Mouse (Mus musculus) cerebellum, adult 11 months (tissue): ENCODE measurements around the gene Ttc7b.

Experiments used
- DNase-seq: peaks from one replicate; pipeline ENCODE4 v3.0.0; 2022

Ttc7b gene

DNA sequence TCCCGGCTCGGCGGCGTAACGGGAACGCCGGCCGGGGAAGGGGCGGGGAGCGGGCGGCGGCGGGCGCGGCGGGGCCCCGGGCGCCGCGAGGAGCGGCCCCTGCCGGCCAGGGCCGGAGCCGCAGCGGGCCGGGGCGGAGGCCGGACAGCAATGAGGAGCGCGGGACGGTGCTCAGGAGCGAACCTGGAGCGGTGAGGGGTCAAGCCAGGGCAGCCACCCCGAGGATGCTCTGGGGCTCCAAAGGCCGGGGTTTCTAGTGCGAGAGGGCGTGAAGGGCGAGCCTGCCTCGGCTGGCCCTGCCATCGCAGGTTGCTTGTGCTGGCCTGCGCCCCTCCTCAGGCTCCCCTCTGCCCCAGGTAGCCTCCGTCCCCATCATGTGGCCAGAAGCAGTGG is at the start of gene Ttc7b:
Ttc7b (minus strand) TSS at position 33 of the 393 bp plus-strand sequence.
- no peak for DNase-seq

DNA sequence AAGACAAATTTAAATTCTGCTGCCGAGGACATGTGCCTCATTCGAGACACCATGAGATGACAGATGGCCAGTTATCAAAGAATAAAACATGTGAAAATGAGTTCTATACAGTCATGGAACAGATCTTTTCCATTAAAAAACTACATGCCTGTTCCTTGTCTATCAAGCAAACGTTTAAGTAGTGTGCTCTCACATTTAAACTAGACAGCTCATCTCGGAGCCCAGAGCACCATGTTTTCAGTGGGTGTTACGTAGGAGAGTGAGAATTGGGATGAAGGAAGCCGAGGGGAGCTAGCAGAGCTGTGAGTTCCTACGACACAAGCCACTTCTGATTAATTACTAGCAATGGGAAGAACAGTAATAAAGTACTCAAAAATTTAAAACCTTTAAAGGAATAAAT is 48.2 kb upstream of the Ttc7b start:
- DNase-seq: no peak

DNA sequence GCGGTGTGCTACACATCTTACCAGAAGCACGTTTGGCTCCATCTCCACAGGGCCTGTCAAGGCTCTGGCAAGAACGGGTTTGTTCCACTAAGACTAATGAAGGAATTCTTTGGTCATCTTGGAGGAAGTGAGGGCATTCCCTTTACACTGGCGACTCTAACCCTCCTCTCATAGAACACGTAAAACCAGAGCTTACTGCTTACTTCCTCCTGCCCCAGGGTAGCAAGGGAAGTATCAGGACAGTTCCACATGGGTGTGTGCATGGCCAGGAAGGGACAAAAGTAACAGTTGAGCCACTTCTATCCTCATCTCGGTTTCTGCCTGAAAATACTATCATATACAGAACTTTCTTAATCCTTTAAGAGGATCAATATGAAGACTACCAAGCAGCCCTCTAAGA is 47.5 kb upstream of the Ttc7b start:
- DNase-seq: no peak

DNA sequence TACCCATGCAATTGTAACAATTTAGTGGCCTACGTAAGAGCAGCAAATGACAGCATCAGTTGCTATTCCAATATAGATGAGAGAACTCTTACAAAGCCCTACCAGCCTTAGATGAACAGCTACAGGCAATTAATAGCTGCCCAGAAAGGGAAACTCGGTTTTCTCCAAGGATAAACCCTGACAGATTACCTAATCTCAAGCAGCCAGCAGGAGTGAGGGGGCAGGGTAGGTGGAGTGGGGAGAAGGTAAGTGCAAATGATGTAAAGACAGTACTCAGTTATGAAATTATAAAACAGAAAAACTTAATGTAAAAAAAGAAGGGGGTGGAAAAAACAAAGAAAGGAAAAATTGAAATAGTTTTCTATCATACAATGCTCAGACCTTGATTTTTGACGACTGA is 47.0 kb upstream of the Ttc7b start:
- no peak for DNase-seq

DNA sequence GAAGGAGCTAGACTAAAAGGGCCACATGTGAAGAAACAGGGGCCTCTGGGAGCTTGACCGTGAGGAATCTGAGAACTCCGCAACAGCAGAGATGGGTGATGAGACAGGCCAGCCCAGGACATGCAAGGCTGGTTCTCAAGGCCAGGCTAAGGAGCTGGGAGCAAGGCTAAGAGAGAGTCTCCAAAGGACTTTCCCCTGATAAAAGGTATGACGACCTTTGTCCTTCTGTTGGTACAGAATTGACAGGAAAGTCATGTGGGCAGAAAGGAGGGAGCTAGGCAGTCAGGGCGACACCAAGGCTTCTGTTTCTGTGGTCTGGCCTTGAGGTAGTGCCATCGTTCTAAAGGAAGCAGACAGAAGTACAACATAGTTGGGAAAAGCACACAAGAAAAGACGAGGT is 33.0 kb upstream of the Ttc7b start:
- no peak for DNase-seq

DNA sequence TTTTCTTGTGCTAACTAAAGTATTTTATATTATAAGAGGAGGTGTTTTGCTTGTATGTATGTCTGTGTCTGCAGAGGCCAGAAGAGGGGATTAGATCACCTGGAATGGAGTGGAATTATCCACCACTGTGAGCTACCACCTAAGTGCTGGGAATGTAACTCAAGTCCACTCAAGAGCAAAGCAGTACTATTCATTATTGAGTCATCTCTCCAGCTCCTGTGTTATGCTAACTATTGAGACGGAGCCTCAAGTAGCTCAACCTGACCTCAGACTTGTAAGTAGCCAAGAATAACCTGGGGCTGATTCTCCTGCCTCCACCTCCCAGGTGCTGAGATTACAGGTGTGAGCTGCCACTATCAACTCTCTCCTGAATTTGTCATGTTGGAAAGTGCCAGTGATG is 31.3 kb upstream of the Ttc7b start:
- DNase-seq: no peak

DNA sequence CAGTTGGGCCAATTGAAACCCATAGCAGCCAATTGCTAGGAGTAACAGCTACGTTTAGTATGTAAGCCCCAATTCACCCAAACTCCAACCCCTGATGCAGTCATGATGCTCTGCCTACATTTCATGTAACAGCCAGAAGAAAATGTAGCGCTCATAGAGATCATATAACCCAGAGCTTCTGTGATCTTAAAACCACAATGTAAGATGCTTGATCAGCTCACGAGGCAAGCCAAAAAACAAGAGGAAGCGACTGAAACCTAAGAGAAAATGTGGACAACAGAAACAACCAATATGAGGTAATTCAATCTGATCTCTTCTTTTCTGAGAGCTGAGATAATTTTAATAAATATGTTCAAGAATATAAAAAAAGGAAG is 23.6 kb upstream of the Ttc7b start:
- no peak for DNase-seq

DNA sequence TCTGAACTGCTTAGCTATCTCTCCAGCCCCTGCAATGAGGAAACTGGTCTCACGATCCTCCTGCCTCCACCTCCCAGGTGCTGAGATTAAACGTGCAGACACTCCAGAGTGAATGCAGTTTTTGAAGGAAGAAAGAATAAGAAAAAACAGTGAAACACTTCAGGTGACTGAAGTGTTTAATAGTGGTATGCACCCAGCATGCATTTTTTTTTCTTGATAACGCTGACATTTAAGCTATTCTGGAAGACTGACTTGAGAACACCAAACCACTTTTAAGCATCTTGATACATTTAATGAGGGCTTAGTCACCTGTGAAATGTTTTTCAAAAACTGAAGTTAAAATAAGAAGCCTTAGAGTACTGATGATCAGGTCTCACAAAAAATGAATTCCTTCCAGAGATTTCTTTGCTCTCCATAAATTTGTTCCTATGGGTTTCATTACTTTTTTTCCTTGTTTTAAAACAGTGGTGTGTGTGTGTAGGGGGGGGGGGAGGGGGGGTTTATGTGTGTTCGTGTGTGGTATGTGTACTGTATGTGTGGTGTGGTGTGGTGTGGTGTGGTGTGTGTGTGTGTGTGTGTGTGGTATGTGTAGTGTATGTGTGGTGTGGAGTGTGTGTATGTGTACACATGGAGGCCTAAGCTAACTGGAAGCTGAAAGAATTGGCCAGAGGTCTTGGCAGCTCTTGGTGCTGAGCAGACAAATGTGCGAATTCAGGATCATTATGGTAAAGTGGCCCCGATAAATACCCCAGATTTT is 23.0 kb upstream of the Ttc7b start:
- no peak for DNase-seq

DNA sequence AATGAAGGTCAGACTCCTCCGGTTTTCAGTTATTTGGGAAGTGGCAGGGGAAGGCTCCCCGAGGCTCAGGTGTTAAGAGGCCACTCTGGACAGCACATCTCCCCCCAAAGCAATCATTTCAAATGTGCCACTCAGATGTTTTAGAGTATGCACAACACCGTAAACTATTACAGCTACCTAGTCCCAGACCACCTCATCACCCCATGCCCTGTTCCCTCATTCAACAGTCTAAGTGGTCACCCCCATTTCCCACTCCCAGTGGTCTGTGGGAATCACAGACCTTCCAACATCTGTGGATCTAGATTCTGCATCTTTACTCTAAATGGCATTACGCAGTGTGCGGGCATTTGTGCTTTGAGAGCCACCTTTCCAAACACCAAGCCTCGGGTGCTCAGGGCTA is 21.9 kb upstream of the Ttc7b start:
- no peak for DNase-seq

DNA sequence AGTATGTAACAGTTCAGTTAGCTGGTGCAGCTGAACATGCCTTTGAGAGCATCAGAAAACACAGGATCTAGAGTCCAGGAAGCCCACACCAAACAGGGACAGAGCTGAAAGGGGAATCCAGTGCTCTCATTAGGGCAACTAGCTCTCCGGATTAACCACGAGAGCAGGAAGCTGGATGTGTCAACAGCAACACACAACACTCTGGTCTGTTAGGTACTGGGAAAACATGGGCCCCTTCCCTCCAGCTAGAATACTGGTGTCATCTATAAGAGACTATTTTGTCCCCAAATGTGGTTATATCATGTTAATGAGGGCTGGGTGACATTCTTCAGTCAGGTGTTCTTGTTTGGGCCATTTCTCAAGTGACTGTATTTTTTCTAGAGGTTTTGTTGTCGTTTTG is 21.4 kb upstream of the Ttc7b start:
- DNase-seq: no peak

DNA sequence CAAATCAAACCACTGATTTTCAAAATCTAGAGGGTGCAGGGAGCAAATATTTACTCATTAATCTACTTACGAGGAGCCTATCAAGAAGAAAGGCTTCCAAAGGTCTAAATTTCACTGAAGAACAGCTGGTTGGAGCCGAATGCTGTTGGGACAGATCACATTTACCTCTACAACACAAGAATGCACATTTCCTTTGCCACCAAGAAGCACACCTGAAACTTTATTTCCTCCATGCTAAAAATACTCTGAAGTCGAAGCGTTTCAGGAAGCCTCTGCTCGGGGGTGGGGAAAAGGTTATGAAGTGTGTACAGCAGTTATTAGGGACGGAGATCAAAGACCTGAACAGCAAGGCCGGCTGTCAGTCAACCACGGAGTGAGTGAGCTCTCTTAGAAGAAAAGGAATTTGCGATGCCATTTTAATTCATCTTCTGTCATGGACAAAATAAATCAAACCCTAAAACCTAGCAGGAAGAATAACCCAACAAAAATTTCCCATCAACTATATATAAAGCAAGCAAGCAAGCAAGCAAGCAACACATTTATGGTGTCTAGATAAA is 18.6 kb upstream of the Ttc7b start:
- no peak for DNase-seq

DNA sequence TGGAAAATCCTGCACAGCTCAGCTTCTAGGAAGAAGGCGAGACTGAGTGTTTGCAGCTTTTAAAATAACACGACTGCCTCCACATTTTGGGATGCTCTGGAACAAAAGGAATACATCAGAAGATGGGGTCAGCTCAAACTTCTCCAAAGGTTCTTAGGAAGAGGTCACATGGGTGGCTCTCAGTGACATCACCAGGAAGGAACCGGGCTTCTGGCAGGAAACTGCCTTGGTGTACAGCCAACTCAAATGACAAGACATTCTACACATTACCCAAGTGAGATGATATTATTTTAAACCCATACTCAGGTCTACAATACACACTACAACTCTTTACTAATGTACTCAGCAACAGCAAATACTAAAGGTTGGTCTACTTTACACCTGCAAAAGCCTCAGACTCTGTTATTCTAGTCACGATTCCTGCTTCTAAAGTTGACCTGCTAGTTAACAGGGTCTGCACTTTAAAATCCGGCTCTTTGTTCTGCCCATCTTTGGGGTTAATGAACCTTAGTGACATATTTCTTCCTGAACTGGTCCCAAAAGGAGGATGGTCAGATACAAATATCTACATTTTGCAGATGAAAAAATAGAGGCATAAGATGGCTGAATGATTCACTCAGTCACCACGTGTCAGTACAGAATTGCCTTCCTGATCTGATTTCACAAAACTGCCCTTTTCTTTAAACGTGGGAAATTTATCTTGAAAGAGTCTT is 18.0 kb upstream of the Ttc7b start:
- no peak for DNase-seq

DNA sequence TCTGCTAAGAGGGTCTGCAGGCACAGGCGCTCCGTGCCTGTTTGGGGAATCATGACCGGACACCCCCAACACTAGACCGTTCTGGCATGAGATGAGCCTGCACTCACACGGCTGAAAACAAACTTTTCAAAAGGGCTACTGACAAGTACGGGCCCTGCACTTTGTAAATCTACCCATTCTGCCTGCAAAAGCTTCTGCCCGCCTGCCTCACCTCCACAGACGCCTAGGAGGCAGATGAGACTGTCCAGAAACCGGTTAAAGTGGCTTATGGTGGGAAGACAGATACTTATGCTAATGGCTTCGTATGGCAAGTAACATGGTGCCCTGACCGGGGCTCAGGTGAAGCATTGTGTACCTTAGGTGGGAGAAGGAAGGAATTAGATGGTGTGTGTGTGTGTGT is 16.5 kb upstream of the Ttc7b start:
- DNase-seq: no peak

DNA sequence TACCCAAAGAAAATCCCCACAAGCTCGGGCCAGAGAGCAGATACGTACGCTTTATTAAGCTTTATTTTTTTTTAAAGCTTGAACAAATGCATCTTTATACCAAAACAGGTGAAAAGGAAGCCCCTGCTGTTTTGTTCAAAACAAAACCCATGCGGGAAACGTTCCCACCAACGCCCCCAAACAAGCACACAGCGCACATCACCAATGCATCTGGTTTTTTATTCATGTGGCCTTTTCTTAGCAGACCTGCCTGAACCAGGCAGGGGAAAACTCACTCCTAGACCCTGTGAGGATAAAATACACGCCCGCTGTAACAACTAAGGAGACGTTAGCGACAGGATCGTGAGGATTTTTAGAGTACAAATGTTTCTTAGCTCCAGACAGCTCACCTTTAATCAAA is 14.4 kb upstream of the Ttc7b start:
- no peak for DNase-seq

DNA sequence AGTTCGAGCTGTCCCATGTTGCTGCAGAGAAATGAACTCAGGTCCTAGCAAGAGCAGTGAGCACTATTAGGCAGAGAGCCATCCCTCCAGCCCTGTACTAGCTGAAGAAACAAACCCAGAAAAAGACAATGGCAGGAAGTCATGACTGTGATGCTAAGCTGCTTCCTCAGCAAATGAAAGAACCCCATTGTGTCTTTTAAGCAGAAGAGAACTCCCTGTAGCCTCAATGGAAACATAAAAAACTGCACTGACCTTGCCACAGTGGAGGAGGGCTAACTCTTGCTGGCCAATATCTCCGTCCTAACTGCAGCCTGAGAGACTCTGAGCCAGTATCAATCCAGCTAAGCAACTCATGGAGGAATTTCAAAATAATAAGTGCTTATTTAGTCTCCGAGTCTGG is 13.4 kb upstream of the Ttc7b start:
- no peak for DNase-seq

DNA sequence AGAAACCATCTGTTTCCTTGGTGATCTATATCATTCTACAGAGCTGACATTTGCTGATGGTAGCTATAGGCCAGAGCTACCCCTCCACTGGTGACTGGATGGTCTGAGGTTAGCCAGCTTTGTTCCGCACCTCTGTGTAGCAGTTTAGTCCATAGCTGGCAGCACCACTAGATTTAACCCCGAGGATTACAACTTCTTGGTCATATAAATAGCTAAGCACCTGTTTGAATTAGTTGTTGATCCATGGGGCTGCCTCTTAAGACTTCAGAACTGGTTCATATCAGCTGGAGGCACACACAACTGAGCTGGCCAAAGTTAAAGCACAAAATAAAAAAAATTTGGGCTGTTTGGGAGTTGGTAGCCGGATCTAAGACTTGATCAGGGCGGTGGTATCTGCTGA is 12.6 kb upstream of the Ttc7b start:
- DNase-seq: no peak

DNA sequence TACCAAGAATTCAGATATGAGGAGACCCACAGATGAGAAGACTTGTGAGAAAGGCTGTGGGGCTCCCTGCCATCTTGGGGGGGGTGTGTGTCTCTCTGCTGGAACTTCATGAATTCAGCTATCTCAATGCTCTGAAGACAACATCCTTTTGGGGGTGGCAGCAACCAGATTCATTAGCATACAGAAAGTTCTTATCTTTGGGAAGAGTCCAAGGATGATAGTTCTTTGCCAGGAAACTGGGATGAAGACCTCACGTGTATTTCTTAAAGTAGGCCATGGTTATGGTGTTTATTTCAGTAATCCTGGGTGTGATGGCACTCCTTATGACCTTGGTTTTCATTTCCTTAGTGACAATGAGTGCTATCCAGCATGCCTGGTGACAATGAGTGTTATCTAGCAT is 11.1 kb upstream of the Ttc7b start:
- no peak for DNase-seq

DNA sequence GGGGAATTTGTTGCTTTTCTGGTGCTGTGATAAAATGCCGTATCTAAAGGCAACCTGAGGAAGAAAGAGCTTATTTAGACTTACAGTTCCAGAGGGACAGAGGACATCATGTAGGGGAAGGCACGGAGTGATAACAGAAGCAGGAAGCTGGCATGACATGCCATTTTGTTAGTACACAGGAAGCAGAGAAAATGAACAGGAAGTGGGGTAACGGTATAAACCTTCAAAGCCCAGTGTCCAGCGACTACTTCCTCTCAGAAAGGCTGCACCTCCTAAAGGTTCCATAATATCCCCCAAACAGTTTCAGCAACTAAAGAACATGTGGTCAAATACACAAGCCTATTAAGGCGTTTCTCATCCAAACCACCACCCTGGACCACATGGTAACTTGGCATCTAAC is 10.2 kb upstream of the Ttc7b start:
- DNase-seq: no peak

DNA sequence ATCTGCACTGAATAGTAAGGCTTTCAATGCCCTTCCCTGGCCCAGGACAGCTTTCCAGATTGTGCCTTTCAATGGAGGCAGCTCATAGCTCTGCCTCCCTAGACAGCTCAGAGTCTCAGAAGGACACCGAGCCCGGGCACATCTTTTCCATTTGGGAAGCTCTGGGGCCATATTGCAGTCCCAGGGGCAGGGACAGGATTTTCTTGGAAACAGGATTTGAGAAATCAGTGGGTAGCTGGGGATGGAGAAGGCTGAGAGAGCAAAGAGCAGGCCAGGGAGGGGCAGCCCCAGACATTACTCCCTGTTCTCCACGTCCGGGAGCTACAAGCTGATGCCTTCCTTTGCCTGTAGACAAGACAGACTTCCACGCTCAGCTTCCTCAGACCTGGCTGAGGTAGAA is 9.0 kb upstream of the Ttc7b start:
- DNase-seq: no peak

DNA sequence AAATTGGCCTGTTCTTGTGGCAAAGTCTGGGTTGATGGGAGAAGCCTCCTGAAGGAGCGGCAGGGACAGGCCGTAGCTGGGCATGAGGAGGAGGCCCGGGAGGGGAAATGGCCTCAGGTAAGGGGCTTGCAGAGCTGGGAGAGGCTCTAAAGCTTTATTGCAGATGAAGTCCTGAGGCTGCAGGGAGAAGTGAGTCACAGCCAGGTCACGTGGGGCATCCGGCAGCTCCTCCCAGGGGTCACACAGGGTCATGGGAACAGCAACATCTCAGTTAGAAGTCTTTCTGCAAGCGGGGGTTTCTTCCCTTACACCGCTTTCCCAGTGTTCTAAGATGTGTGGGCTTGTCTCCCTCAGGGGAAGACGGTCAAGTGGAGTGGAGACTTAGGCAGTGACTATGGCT is 8.5 kb upstream of the Ttc7b start:
- DNase-seq: no peak

DNA sequence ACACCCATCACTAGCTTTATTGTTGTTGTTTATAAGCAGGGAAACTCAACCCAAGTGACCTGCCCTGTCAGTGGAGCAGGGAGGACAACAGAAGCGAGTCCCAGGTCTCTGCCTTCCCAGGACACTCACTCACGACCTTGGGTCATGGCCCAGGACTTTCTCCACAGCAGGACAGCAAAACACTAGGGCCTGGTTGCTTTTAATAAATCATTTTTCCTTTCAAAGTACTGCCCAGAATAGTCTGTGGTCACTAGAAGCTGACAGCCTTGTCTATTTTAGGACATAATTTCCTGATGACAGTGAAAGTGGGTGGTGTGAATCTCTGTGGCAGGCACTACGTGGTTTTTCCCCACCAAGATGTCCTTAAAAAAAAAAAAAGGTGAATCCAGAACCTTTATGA is 7.6 kb upstream of the Ttc7b start:
- DNase-seq: no peak

DNA sequence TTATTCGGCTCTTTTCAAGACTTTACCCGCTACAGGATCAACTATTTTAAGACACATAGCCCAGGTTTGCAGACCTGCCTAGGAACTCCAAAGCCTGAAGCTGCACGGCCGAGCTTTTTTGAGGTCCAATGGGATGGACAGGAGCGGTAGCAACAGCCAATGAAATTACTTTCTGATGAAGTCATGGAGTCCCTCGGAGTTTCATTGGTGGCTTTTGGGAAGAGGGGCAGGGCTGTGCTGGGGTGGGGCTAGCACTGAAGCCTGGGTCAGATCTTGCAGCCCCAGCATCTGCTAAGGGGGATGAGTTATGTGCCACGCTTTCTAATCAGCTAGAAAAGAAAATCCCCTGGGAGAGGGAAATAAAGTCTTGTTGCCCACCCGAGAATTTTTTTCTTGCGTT is 7.1 kb upstream of the Ttc7b start:
- peak; percentile 82 for DNase-seq

DNA sequence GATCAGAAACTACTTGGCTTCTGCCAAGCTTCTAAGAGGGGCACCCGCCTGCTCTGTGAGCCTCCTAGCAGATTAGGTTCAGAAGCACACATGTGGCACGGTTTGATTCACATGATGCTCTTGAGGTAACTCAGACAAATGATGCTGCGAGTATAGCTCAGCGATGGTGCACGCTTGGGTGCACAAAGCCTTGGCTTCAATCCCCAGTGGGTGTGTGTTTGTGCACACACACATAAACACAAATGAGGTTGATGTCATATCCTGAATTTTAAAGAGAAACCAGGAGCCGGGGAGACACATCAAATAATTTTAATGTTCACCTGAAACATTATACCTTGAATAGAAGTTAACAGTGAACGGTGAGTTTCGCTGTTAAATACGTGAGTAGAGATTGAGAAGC is 6.6 kb upstream of the Ttc7b start:
- no peak for DNase-seq

DNA sequence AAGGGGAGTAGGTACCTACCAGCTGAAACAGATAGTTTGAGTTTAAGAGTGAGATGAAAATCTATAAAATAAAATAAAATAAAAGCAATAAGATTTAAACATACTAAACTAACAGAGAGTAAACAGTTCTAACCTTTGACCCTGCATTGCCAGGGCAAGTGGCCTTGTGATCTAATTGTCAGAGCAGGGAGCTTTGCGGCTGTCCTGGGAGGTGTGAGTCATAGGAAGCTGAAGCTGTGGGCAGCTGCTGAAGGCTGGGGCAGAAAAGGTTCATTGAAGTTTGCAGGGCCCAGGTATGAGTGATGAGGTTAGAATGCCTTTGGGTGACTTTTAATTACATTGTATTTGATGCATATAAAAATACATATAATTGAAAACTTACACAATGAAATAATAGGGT is 5.3 kb upstream of the Ttc7b start:
- no peak for DNase-seq
